ENCODE assay signal across 14 mouse cellular contexts in the genomic region with DNA sequence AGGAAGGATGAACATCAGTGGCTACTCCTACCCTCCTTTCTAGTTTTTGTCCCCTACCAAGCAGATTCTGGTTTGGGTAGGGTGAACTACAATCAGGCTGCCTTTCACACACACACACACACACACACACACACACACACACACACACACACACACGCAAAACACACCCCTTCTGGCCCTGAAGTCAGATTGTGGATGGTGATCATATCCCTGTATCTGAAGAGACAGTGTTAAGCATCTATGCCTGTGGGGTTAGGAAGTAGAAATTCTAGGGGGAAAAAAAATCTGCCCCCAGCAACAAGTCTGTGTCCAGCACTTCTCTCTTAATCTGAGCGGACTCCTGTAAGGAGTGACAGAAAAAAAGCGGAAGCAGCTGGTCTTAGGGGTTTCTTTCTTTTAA. TPM values are rescaled to one million over a fixed set of nuclear protein-coding genes. Genes with fewer than 3 reads are reported as not detected.
DNase-seq lines count a peak whose midpoint lies in the region; ATAC-seq lines count a peak whose summit lies in the region.
"Had no signal": no experiment of that assay in that cellular context is flagged by ENCODE, and none has a peak within 500 bp of the region (broad histone marks: within the 10 kb centered on the region; RNA-seq: fewer than 3 reads in every experiment).

No protein-coding gene starts in this region.

- H3K4me3 ChIP-seq in forebrain, embryonic 10.5 days = peak overlapping the region; percentile 85
- peak overlapping the region; percentile 37 for H3K4me3 ChIP-seq in hindbrain, embryonic 15.5 days

- peak overlapping the region; percentile 49 for H3K9ac ChIP-seq in hindbrain, embryonic 15.5 days

- H3K27me3 ChIP-seq in forebrain, embryonic 10.5 days (ENCODE audit: poor library complexity, severe bottlenecking) = peaks cover 100% of the 10 kb centered on the region
- H3K27me3 ChIP-seq in hindbrain, embryonic 15.5 days = peaks cover 47% of the 10 kb centered on the region

- peak overlapping the region; percentile 51 for H3K4me2 ChIP-seq in hindbrain, embryonic 15.5 days
- H3K4me2 ChIP-seq: liver, embryonic 11.5 days had no signal

- H3K9me3 ChIP-seq in forebrain, embryonic 10.5 days = no peaks in the 10 kb centered on the region
- no peaks in the 10 kb centered on the region for H3K9me3 ChIP-seq in hindbrain, embryonic 15.5 days

- peaks cover 14% of the 10 kb centered on the region for H3K36me3 ChIP-seq in forebrain, embryonic 10.5 days (replicated peaks)
- H3K36me3 ChIP-seq in hindbrain, embryonic 15.5 days = no peaks in the 10 kb centered on the region

- peaks cover 75% of the 10 kb centered on the region for H3K4me1 ChIP-seq in forebrain, embryonic 10.5 days
- H3K4me1 ChIP-seq in hindbrain, embryonic 15.5 days (replicated peaks) = 0 out of 2 replicates have a peak, but pooled peaks cover 8% of the 10 kb centered on the region

- peak; percentile 47 for DNase-seq in cerebellum, adult 11-12 months
- DNase-seq in forebrain, embryonic 10.5 days (ENCODE audit: extremely low spot score, low spot score) = peak; percentile 39
- DNase-seq in neural tube, embryonic 10.5 days (ENCODE audit: extremely low spot score, low spot score) = peak; percentile 53
- no peak for DNase-seq in lung, adult 18-20 months
- no peak for DNase-seq in adrenal gland, adult 18-20 months (ENCODE audit: low spot score in 2 of 2)
- no peak for DNase-seq in spleen, postnatal 4 days (ENCODE audit: low spot score in 2 of 2)
- DNase-seq: gastrocnemius, postnatal 10 days; kidney, adult 8-10 months had no signal

- ATAC-seq in cerebellum, adult (ENCODE audit: insufficient number of reproducible peaks, low FRiP score, low TSS enrichment) = no peak
- no peak for ATAC-seq in hindbrain, embryonic 15.5 days (ENCODE audit: low FRiP score, low read depth)

- H3K27ac ChIP-seq in forebrain, embryonic 10.5 days = peak overlapping the region; percentile 98
- peak overlapping the region; percentile 96 for H3K27ac ChIP-seq in hindbrain, embryonic 15.5 days (replicated peaks)

- WGBS in forebrain, embryonic 10.5 days = 5% methylated on average over 3 of the region's 3 CpGs
- 20% methylated on average over 3 of the region's 3 CpGs for WGBS in hindbrain, embryonic 15.5 days

RNA-seq across cellular contexts. Expression of gene Zic1, which starts 2.5 kb away (rescaled TPM):
- polyA plus RNA-seq in forebrain, embryonic 10.5 days (2016; fragmentation: Nextera tagmentation; extraction: Ambion mirVana) = 6.2 and 8.9 TPM in 2 replicates
- 13.5 and 14.8 TPM in 2 replicates for polyA plus RNA-seq in hindbrain, embryonic 15.5 days (2015; fragmentation: Nextera tagmentation; extraction: Ambion mirVana)
- not detected for total RNA-seq in adrenal gland, adult 18-20 months (2021)
- total RNA-seq: neutrophil, adult 5-6 weeks had no signal
- polyA plus RNA-seq: small intestine, adult 2 months had no signal

RNA-seq across cellular contexts. Expression of gene Zic4, which starts 5.9 kb away (rescaled TPM):
- 24.8 and 41.8 TPM in 2 replicates for polyA plus RNA-seq in forebrain, embryonic 10.5 days (2016; fragmentation: Nextera tagmentation; extraction: Ambion mirVana)
- polyA plus RNA-seq in hindbrain, embryonic 15.5 days (2015; fragmentation: Nextera tagmentation; extraction: Ambion mirVana) = 52.6 and 61.6 TPM in 2 replicates
- total RNA-seq in adrenal gland, adult 18-20 months (2021) = not detected
- total RNA-seq: neutrophil, adult 5-6 weeks had no signal
- polyA plus RNA-seq: heart, embryonic 16.5 days; liver, embryonic 11.5 days; small intestine, adult 2 months had no signal

Comparison
In these comparisons a context has a peak if more than half of its experiments do, and no peak if none do; other contexts are left out.
1. DNase-seq: peak in cerebellum, adult 11-12 months (single experiment), forebrain, embryonic 10.5 days (single experiment) and neural tube, embryonic 10.5 days (single experiment); none in lung, adult 18-20 months (0 of 2), adrenal gland, adult 18-20 months (0 of 2) and spleen, postnatal 4 days (0 of 2).